Mouse (Mus musculus): ENCODE measurements around the gene Setd3. TPM values are rescaled to one million over a fixed set of nuclear protein-coding genes. Genes with fewer than 3 reads are reported as not detected.

Gene Setd3
- polyA plus RNA-seq, 1 experiment from 2014 or later: 85.9 TPM

- Histone ChIP-seq H3K9ac (ENCODE audit: low read length) (no peak overlapping the region), H3K27me3 (replicated peaks; ENCODE audit: control insufficient read depth, insufficient read depth, low read length) (no peaks in the 10 kb centered on the region), H3K36me3 (ENCODE audit: control insufficient read depth, insufficient read depth, low read length) (no peaks in the 10 kb centered on the region), H3K4me3 (ENCODE audit: low read depth, low read length) (no peak overlapping the region), H3K27ac (ENCODE audit: low read depth, low read length) (no peak overlapping the region), H3K4me2 (ENCODE audit: low read length) (no peak overlapping the region), H3K4me1 (ENCODE audit: control insufficient read depth, insufficient read depth, low read length) (peaks cover 10% of the 10 kb centered on the region; the same call in 1 of the 2 replicates), H3K9me3 (replicated peaks; ENCODE audit: control insufficient read depth, low read length) (no peaks in the 10 kb centered on the region)
- no peak for DNase-seq (ENCODE audit: low spot score)
- ATAC-seq: no peak
These were observed 7.8 kb downstream of the Setd3 start for GRCm38 (mm10) chr12:108171336-108171735.

- Histone ChIP-seq H3K9ac (ENCODE audit: low read length) (no peak overlapping the region), H3K4me1 (ENCODE audit: control insufficient read depth, insufficient read depth, low read length) (peaks cover 10% of the 10 kb centered on the region; the same call in 1 of the 2 replicates), H3K9me3 (replicated peaks; ENCODE audit: control insufficient read depth, low read length) (no peaks in the 10 kb centered on the region), H3K4me2 (ENCODE audit: low read length) (no peak overlapping the region), H3K4me3 (ENCODE audit: low read depth, low read length) (no peak overlapping the region), H3K36me3 (ENCODE audit: control insufficient read depth, insufficient read depth, low read length) (no peaks in the 10 kb centered on the region), H3K27me3 (replicated peaks; ENCODE audit: control insufficient read depth, insufficient read depth, low read length) (no peaks in the 10 kb centered on the region), H3K27ac (ENCODE audit: low read depth, low read length) (no peak overlapping the region)
- 97% methylated on average over 3 of the region's 3 CpGs for WGBS
- DNase-seq (ENCODE audit: low spot score) (no peak), ATAC-seq (no peak)
These were observed 8.6 kb downstream of the Setd3 start for GRCm38 (mm10) chr12:108170467-108170866.

- 61% methylated on average over 3 of the region's 3 CpGs for WGBS
- H3K4me2 ChIP-seq (ENCODE audit: low read length): no peak overlapping the region
- H3K9ac ChIP-seq (ENCODE audit: low read length): no peak overlapping the region
- H3K9me3 ChIP-seq (replicated peaks; ENCODE audit: control insufficient read depth, low read length): no peaks in the 10 kb centered on the region
- H3K36me3 ChIP-seq (ENCODE audit: control insufficient read depth, insufficient read depth, low read length): 0 out of 2 replicates have a peak, but pooled peaks cover 5% of the 10 kb centered on the region
- DNase-seq (ENCODE audit: low spot score) (no peak), ATAC-seq (no peak)
- H3K27ac ChIP-seq (ENCODE audit: low read depth, low read length): no peak overlapping the region
- peaks cover 10% of the 10 kb centered on the region; the same call in 1 of the 2 replicates for H3K4me1 ChIP-seq (ENCODE audit: control insufficient read depth, insufficient read depth, low read length)
- H3K27me3 ChIP-seq (replicated peaks; ENCODE audit: control insufficient read depth, insufficient read depth, low read length): no peaks in the 10 kb centered on the region
- H3K4me3 ChIP-seq (ENCODE audit: low read depth, low read length): no peak overlapping the region
These were observed 10.2 kb downstream of the Setd3 start for GRCm38 (mm10) chr12:108168909-108169308.

GRCm38 (mm10) chr12:108163706-108164105 is 15.4 kb downstream of the Setd3 start:
- no peaks in the 10 kb centered on the region for H3K4me1 ChIP-seq (ENCODE audit: control insufficient read depth, insufficient read depth, low read length)
- no peak overlapping the region for H3K9ac ChIP-seq (ENCODE audit: low read length)
- 73% methylated on average over 3 of the region's 3 CpGs for WGBS

GRCm38 (mm10) chr12:108162036-108162435 is 17.1 kb downstream of the Setd3 start:
- Histone ChIP-seq H3K27me3 (replicated peaks; ENCODE audit: control insufficient read depth, insufficient read depth, low read length) (no peaks in the 10 kb centered on the region), H3K36me3 (ENCODE audit: control insufficient read depth, insufficient read depth, low read length) (peaks cover 45% of the 10 kb centered on the region), H3K4me3 (ENCODE audit: low read depth, low read length) (no peak overlapping the region), H3K9ac (ENCODE audit: low read length) (no peak overlapping the region), H3K4me2 (ENCODE audit: low read length) (no peak overlapping the region), H3K27ac (ENCODE audit: low read depth, low read length) (no peak overlapping the region), H3K9me3 (replicated peaks; ENCODE audit: control insufficient read depth, low read length) (no peaks in the 10 kb centered on the region), H3K4me1 (ENCODE audit: control insufficient read depth, insufficient read depth, low read length) (no peaks in the 10 kb centered on the region)
- ATAC-seq (no peak), DNase-seq (ENCODE audit: low spot score) (peak; percentile 49)
- WGBS: 88% methylated on average over 1 of the region's 1 CpGs

More at GRCm38 (mm10) chr12:108163706-108164105, 15.4 kb downstream of the Setd3 start:
- Histone ChIP-seq H3K9me3 (replicated peaks; ENCODE audit: control insufficient read depth, low read length) (no peaks in the 10 kb centered on the region), H3K4me2 (ENCODE audit: low read length) (no peak overlapping the region), H3K4me3 (ENCODE audit: low read depth, low read length) (no peak overlapping the region), H3K36me3 (ENCODE audit: control insufficient read depth, insufficient read depth, low read length) (peaks cover 33% of the 10 kb centered on the region), H3K27me3 (replicated peaks; ENCODE audit: control insufficient read depth, insufficient read depth, low read length) (no peaks in the 10 kb centered on the region), H3K27ac (ENCODE audit: low read depth, low read length) (no peak overlapping the region)
- DNase-seq (ENCODE audit: low spot score) (no peak), ATAC-seq (no peak)

GRCm38 (mm10) chr12:108159863-108160262 is 19.3 kb downstream of the Setd3 start:
- no peaks in the 10 kb centered on the region for H3K27me3 ChIP-seq (replicated peaks; ENCODE audit: control insufficient read depth, insufficient read depth, low read length)
- no peaks in the 10 kb centered on the region for H3K9me3 ChIP-seq (replicated peaks; ENCODE audit: control insufficient read depth, low read length)
- H3K4me3 ChIP-seq (ENCODE audit: low read depth, low read length): no peak overlapping the region
- H3K9ac ChIP-seq (ENCODE audit: low read length): no peak overlapping the region
- ATAC-seq (no peak), DNase-seq (ENCODE audit: low spot score) (no peak)
- H3K36me3 ChIP-seq (ENCODE audit: control insufficient read depth, insufficient read depth, low read length): peaks cover 62% of the 10 kb centered on the region
- H3K27ac ChIP-seq (ENCODE audit: low read depth, low read length): no peak overlapping the region
- no peak overlapping the region for H3K4me2 ChIP-seq (ENCODE audit: low read length)
- H3K4me1 ChIP-seq (ENCODE audit: control insufficient read depth, insufficient read depth, low read length): no peaks in the 10 kb centered on the region

GRCm38 (mm10) chr12:108152743-108153142 is 26.4 kb downstream of the Setd3 start:
- no peaks in the 10 kb centered on the region for H3K4me1 ChIP-seq (ENCODE audit: control insufficient read depth, insufficient read depth, low read length)
- ATAC-seq (no peak), DNase-seq (ENCODE audit: low spot score) (no peak)
- no peaks in the 10 kb centered on the region for H3K27me3 ChIP-seq (replicated peaks; ENCODE audit: control insufficient read depth, insufficient read depth, low read length)
- H3K4me2 ChIP-seq (ENCODE audit: low read length): no peak overlapping the region
- no peaks in the 10 kb centered on the region for H3K9me3 ChIP-seq (replicated peaks; ENCODE audit: control insufficient read depth, low read length)
- no peak overlapping the region for H3K27ac ChIP-seq (ENCODE audit: low read depth, low read length)
- WGBS: 96% methylated on average over 2 of the region's 2 CpGs
- H3K4me3 ChIP-seq (ENCODE audit: low read depth, low read length): no peak overlapping the region
- H3K36me3 ChIP-seq (ENCODE audit: control insufficient read depth, insufficient read depth, low read length): peaks cover 34% of the 10 kb centered on the region
- no peak overlapping the region for H3K9ac ChIP-seq (ENCODE audit: low read length)

GRCm38 (mm10) chr12:108149764-108150163 is 29.4 kb downstream of the Setd3 start:
- no peak overlapping the region for H3K27ac ChIP-seq (ENCODE audit: low read depth, low read length)
- no peak overlapping the region for H3K4me2 ChIP-seq (ENCODE audit: low read length)
- peaks cover 13% of the 10 kb centered on the region for H3K36me3 ChIP-seq (ENCODE audit: control insufficient read depth, insufficient read depth, low read length)
- 77% methylated on average over 3 of the region's 3 CpGs for WGBS
- no peaks in the 10 kb centered on the region for H3K4me1 ChIP-seq (ENCODE audit: control insufficient read depth, insufficient read depth, low read length)
- no peaks in the 10 kb centered on the region for H3K9me3 ChIP-seq (replicated peaks; ENCODE audit: control insufficient read depth, low read length)
- no peaks in the 10 kb centered on the region for H3K27me3 ChIP-seq (replicated peaks; ENCODE audit: control insufficient read depth, insufficient read depth, low read length)
- H3K9ac ChIP-seq (ENCODE audit: low read length): no peak overlapping the region
- no peak overlapping the region for H3K4me3 ChIP-seq (ENCODE audit: low read depth, low read length)
- DNase-seq (ENCODE audit: low spot score) (peak; percentile 33), ATAC-seq (no peak)

GRCm38 (mm10) chr12:108145198-108145597 is 33.9 kb downstream of the Setd3 start:
- Histone ChIP-seq H3K27ac (ENCODE audit: low read depth, low read length) (no peak overlapping the region), H3K27me3 (replicated peaks; ENCODE audit: control insufficient read depth, insufficient read depth, low read length) (no peaks in the 10 kb centered on the region), H3K9me3 (replicated peaks; ENCODE audit: control insufficient read depth, low read length) (no peaks in the 10 kb centered on the region), H3K4me2 (ENCODE audit: low read length) (no peak overlapping the region), H3K9ac (ENCODE audit: low read length) (no peak overlapping the region), H3K4me1 (ENCODE audit: control insufficient read depth, insufficient read depth, low read length) (no peaks in the 10 kb centered on the region), H3K36me3 (ENCODE audit: control insufficient read depth, insufficient read depth, low read length) (peaks cover 12% of the 10 kb centered on the region; the same call in 1 of the 2 replicates), H3K4me3 (ENCODE audit: low read depth, low read length) (no peak overlapping the region)
- 96% methylated on average over 3 of the region's 3 CpGs for WGBS
- DNase-seq (ENCODE audit: low spot score) (no peak), ATAC-seq (no peak)

Data from forebrain, embryonic 14.5 days (tissue).